Mouse (Mus musculus): Measurements from ENCODE around the gene Ino80d. TPM values are rescaled to one million over a fixed set of nuclear protein-coding genes. Genes with fewer than 3 reads are reported as not detected.
A peak's percentile ranks its signal among the peaks of the same experiment; 100 is the strongest.

The Ino80d gene
- polyA plus RNA-seq, 1 experiment from 2014 or later: 12.2 TPM

DNA sequence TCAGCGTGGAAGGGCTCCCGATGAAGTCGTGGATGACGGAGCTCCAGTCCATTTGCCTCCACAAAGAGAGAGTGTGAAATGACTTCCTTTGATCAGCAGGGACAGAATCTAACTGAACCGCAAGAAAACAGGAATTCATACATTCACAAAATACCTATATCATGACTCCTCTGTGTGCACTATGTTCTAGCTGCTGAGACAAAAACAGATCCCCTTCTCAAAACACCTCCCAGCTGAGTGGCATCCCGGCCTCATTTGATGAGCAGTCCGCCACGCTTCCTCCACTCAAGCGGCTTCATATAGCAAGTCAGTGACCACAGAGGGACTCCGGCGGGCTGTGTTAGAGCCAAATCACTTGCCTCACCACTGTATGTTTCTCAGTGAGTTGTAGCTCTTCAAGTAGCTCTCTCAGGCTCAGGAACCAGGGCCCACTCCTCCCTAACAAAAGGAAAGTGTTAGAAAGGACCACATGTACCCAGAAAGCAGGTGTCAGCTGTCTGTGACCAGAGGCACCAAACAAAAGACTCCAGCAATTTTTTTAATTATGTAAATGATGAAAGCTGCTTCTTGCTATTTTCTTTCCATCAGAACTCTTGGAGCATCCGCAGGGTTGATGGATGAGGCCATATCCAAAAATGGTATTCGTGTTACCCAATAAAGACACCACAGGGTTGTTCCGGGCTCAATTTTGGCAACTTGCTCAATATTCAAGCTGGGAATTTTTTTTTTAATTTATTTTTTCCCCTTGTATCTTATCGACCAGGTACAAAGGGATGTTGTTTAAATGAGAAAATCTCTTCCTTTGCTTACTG lies 181.0 kb downstream of the Ino80d start:
- Histone ChIP-seq H3K27me3 (peaks cover 44% of the 10 kb centered on the region), H3K4me2 (replicated peaks) (no peak overlapping the region), H3K9ac (replicated peaks) (no peak overlapping the region), H3K4me1 (replicated peaks) (peaks cover 28% of the 10 kb centered on the region), H3K9me3 (no peaks in the 10 kb centered on the region), H3K36me3 (no peaks in the 10 kb centered on the region), H3K4me3 (replicated peaks) (no peak overlapping the region), H3K27ac (peak overlapping the region; percentile 62; the same call in 1 of the 2 replicates)
- WGBS: 50% methylated on average over 15 of the region's 15 CpGs
- no peak for ATAC-seq

DNA sequence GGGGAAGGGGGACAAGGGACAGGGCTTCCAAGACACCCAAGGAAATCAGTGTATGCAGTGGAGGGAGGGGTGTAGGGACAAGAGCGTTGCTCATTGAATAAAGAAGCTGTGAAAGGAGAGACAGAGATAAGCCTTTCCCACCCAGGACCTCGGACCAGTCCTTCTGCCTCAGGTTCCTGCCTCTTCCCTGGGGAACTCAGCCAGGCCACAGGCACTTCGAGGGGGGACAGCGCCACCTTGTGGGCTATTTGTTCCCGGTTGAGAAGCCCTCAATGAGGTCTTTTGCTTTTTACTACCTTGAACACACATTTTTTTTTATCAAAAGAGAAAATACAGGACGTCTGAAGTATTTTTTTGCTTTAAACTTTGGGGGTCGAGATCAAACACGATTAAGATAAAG lies 185.0 kb downstream of the Ino80d start:
- Histone ChIP-seq H3K27me3 (peaks cover 37% of the 10 kb centered on the region), H3K9ac (replicated peaks) (no peak overlapping the region), H3K27ac (no peak overlapping the region), H3K9me3 (no peaks in the 10 kb centered on the region), H3K4me2 (replicated peaks) (no peak overlapping the region), H3K36me3 (no peaks in the 10 kb centered on the region), H3K4me1 (replicated peaks) (peaks cover 19% of the 10 kb centered on the region), H3K4me3 (replicated peaks) (no peak overlapping the region)
- ATAC-seq: no peak
- 2% methylated on average over 8 of the region's 8 CpGs for WGBS

DNA sequence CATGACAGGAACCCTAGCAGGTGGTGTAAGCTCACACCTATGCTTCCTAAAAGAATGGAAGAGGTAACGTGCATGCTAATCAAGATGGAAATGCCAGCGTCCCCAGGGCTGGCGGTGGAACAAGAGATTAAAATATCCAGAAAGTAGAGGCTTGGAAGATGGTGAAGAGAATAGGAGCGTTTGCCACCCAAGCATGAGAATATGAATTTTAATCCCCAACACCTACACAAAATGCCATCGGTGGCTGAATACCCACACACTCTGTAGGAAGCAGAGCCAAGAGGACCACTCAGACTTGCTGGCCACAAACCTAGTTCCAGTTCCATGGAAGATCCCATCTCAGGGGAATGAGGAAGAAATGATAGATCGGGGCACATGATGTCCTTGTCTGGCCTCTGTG lies 195.2 kb downstream of the Ino80d start:
- no peak for ATAC-seq
- no peak overlapping the region for H3K9ac ChIP-seq (replicated peaks)
- H3K9me3 ChIP-seq: no peaks in the 10 kb centered on the region
- no peaks in the 10 kb centered on the region for H3K36me3 ChIP-seq
- 91% methylated on average over 6 of the region's 6 CpGs for WGBS
- no peaks in the 10 kb centered on the region for H3K4me1 ChIP-seq (replicated peaks)
- H3K4me3 ChIP-seq (replicated peaks): no peak overlapping the region
- H3K27ac ChIP-seq: no peak overlapping the region
- H3K4me2 ChIP-seq (replicated peaks): no peak overlapping the region
- H3K27me3 ChIP-seq: 0 out of 2 replicates have a peak, but pooled peaks cover 3% of the 10 kb centered on the region

DNA sequence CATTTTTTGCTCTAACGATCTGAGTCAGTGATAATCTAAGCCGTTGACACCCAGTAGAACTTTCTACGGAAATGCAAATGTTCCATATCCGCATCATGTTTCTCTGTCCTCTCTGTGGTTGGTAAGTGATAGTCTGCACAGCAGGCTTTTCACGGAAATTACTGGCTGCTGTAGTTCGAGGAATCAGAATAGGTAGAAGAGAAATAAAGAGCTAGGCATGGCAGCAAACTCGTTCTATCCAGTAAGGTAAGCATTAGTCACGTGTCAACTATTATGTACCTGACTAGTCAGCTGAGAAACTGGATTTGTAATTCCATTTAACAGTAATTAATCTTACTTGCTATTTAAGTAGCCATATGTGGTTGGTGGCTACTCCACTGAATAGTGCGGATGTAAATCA lies 197.9 kb downstream of the Ino80d start:
- Histone ChIP-seq H3K4me3 (replicated peaks) (no peak overlapping the region), H3K4me2 (replicated peaks) (no peak overlapping the region), H3K27ac (no peak overlapping the region), H3K9me3 (no peaks in the 10 kb centered on the region), H3K9ac (replicated peaks) (no peak overlapping the region), H3K27me3 (0 out of 2 replicates have a peak, but pooled peaks cover 3% of the 10 kb centered on the region), H3K4me1 (replicated peaks) (no peaks in the 10 kb centered on the region), H3K36me3 (no peaks in the 10 kb centered on the region)
- WGBS: 78% methylated on average over 9 of the region's 9 CpGs
- ATAC-seq: no peak

DNA sequence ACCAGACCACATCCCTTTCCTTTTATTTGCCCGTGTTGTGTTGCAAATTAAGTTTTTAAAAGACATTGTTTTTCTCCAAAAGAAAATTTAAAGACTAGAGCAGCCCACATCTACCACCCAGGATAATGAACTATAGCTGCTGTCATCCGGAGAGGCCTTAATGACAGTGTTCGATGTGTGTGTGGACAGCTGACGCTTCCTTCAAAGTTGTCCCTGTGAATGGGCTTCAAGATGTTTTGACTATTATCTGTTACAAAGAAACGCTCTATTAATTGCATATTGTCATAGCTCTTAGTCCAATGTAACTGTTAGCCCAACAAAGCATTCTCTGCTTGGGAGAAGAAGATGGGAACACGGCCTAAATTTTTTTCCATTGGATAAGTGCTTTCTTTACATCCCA lies 200.0 kb downstream of the Ino80d start:
- Histone ChIP-seq H3K27ac (no peak overlapping the region), H3K9me3 (no peaks in the 10 kb centered on the region), H3K27me3 (peaks cover 6% of the 10 kb centered on the region; the same call in 1 of the 2 replicates), H3K9ac (replicated peaks) (no peak overlapping the region), H3K4me2 (replicated peaks) (no peak overlapping the region), H3K4me3 (replicated peaks) (no peak overlapping the region), H3K36me3 (no peaks in the 10 kb centered on the region), H3K4me1 (replicated peaks) (no peaks in the 10 kb centered on the region)
- no peak for ATAC-seq
- 80% methylated on average over 6 of the region's 6 CpGs for WGBS

DNA sequence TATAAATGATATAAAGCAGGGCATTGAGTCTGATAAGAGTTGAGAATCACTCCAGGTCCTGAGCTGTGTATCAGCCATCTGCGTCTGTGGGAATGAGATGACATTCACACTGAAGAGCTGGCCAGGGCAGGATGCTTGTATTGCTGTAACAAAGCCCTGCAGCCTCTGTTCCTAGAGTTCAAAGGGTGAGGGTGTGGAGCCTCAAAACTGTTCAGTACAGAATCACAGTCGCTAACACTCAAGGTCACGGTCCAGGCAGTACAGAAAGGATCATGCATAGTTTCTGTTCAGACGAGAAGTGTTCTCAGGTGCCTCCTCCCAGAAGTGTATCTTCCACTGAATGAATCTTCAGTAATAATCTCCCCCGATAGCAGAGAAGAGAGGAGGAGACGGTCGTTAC lies 203.0 kb downstream of the Ino80d start:
- H3K9me3 ChIP-seq: no peaks in the 10 kb centered on the region
- H3K36me3 ChIP-seq: no peaks in the 10 kb centered on the region
- peaks cover 3% of the 10 kb centered on the region; the same call in 1 of the 2 replicates for H3K27me3 ChIP-seq
- 49% methylated on average over 7 of the region's 7 CpGs for WGBS
- H3K4me2 ChIP-seq (replicated peaks): no peak overlapping the region
- no peak overlapping the region for H3K9ac ChIP-seq (replicated peaks)
- no peak overlapping the region for H3K27ac ChIP-seq
- no peak for ATAC-seq
- H3K4me3 ChIP-seq (replicated peaks): no peak overlapping the region
- H3K4me1 ChIP-seq (replicated peaks): peaks cover 3% of the 10 kb centered on the region; the same call in 1 of the 2 replicates

DNA sequence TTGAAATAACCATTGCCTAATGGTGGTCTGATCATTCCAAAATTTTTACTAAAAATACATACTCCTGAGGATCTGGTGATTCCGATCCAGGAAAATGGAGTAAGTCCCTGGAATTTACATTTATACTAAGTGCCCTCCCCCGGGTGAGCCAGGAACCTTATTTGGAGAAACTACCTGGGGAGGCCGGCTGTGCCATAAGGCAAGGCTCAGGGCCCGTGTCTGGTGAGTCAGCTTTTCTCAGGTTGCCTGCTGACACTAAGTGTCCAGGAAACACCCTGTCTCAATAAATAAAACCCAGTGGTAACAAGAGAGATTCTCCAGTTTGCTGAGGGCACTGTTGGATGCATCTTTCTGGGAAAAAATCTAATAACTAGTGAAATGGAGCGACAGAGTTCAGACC lies 205.3 kb downstream of the Ino80d start:
- Histone ChIP-seq H3K9me3 (no peaks in the 10 kb centered on the region), H3K4me3 (replicated peaks) (no peak overlapping the region), H3K27ac (no peak overlapping the region), H3K27me3 (peaks cover 3% of the 10 kb centered on the region; the same call in 1 of the 2 replicates), H3K9ac (replicated peaks) (no peak overlapping the region), H3K36me3 (no peaks in the 10 kb centered on the region), H3K4me1 (replicated peaks) (peaks cover 12% of the 10 kb centered on the region; the same call in 1 of the 2 replicates), H3K4me2 (replicated peaks) (no peak overlapping the region)
- no peak for ATAC-seq
- WGBS: 85% methylated on average over 5 of the region's 5 CpGs

DNA sequence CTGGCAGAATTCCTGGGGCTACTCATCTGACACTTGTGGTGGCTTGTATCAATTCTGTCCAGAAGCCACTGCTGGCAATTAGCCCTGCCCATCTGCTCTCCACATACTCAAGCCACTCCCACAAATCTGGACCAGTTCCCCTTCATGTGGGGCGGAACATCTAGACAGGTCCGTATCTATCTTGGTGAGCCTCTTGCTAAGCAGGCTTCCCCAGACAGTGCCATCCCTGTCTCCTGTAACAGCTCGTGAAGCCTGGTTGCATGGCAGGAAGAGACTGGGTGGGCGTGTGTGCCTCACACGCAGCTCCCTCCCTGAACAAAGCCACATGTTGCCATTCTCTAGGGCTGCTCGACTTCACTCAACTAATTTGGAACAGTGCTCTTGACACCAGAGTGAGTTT lies 206.0 kb downstream of the Ino80d start:
- ATAC-seq: 0 out of 2 replicates have a peak, but pooled peaks have one; percentile 34

More for the DNA sequence above, 206.0 kb downstream of the Ino80d start:
- H3K4me3 ChIP-seq (replicated peaks): no peak overlapping the region
- no peak overlapping the region for H3K9ac ChIP-seq (replicated peaks)
- H3K27me3 ChIP-seq: peaks cover 3% of the 10 kb centered on the region; the same call in 1 of the 2 replicates
- 75% methylated on average over 6 of the region's 6 CpGs for WGBS
- H3K36me3 ChIP-seq: no peaks in the 10 kb centered on the region
- H3K27ac ChIP-seq: no peak overlapping the region
- peaks cover 12% of the 10 kb centered on the region; the same call in 1 of the 2 replicates for H3K4me1 ChIP-seq (replicated peaks)
- H3K4me2 ChIP-seq (replicated peaks): no peak overlapping the region
- H3K9me3 ChIP-seq: no peaks in the 10 kb centered on the region

Small RNA genes within 50 kb of the gene (microRNA-seq; reads per million reads assigned to microRNA genes)
- gene Gm24557 (not detected), gene Gm44468 (not detected)

Other genes with a start within 250 kb of the Ino80d start
- 462 and 473 TPM in 2 replicates for gene Eef1b2, start 62.2 kb upstream of the Ino80d start, polyA plus RNA-seq (2015; fragmentation: Nextera tagmentation; extraction: Ambion mirVana)
- gene Ndufs1, start 62.2 kb upstream of the Ino80d start, polyA plus RNA-seq (2015; fragmentation: Nextera tagmentation; extraction: Ambion mirVana): 134 and 143 TPM in 2 replicates
- 0.43 and 0.70 TPM in 2 replicates for gene Gpr1, start 99.9 kb upstream of the Ino80d start, polyA plus RNA-seq (2015; fragmentation: Nextera tagmentation; extraction: Ambion mirVana)
- 47.9 and 49.6 TPM in 2 replicates for gene Zdbf2, start 158.6 kb upstream of the Ino80d start, polyA plus RNA-seq (2015; fragmentation: Nextera tagmentation; extraction: Ambion mirVana)